Mouse (Mus musculus): ENCODE results near the gene Zfp12.

DNA sequence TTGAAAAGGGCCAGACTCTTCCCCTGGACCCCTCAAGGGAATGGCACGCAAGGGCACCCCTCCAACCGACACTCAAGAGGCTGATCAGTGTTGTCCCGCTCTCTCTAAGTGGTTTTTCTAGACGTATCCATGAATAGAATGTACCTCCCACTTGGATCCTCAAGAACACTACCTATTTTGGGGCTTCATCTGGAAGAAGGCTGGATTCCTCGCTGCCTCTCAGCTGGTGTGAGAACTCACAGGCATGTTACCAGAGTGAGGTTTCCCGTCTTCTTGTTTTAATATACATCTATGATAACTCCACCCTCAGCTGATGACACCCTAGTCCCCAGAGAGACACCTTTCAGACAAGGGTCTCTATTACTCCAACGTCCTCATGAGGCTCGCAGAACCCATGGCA, 26.7 kb downstream of the Zfp12 start:
- TF ChIP-seq CTCF (IDR thresholded peaks at IDR 0.05; ENCODE audit: low read depth, low read length) (no peak), POLR2A (IDR thresholded peaks at IDR 0.05; ENCODE audit: extremely low read depth, insufficient read depth, low read length) (no peak)

Data from liver, adult 2 months (tissue).